Mouse (Mus musculus) C2C12 (cell line): ENCODE data around the gene Hist2h2bb.

Experiments
- CEBPB ChIP-seq: IDR thresholded peaks from one replicate; pipeline ENCODE4 v1.6.1; 2011; ENCODE audit warnings: low read depth, mild to moderate bottlenecking, control low read depth, moderate library complexity
- CTCF ChIP-seq: IDR thresholded peaks from one replicate; pipeline ENCODE4 v1.5.1; 2011; ENCODE audit not compliant: control insufficient read depth, insufficient read depth, insufficient read length
- FOSL1 ChIP-seq: IDR thresholded peaks from one replicate; pipeline ENCODE4 v1.8.0; 2011; ENCODE audit warnings: mild to moderate bottlenecking, low read length; ENCODE audit not compliant: poor library complexity, insufficient read depth, severe bottlenecking
- MAX ChIP-seq: IDR thresholded peaks from one replicate; pipeline ENCODE4 v1.6.1; 2011; ENCODE audit warnings: mild to moderate bottlenecking, control low read depth
- MYOD1 ChIP-seq: IDR thresholded peaks from one replicate; pipeline ENCODE4 v1.6.1; 2011; ENCODE audit warnings: low read depth; ENCODE audit not compliant: control insufficient read depth, insufficient read length
- MYOG ChIP-seq: IDR thresholded peaks from one replicate; pipeline ENCODE4 v1.6.1; 2011; ENCODE audit not compliant: control insufficient read depth, insufficient read length; ENCODE audit errors: extremely low read depth
- USF1 ChIP-seq: IDR thresholded peaks from one replicate; pipeline ENCODE4 v1.6.1; 2011; ENCODE audit warnings: low read depth, mild to moderate bottlenecking, control low read depth, moderate library complexity

DNA sequence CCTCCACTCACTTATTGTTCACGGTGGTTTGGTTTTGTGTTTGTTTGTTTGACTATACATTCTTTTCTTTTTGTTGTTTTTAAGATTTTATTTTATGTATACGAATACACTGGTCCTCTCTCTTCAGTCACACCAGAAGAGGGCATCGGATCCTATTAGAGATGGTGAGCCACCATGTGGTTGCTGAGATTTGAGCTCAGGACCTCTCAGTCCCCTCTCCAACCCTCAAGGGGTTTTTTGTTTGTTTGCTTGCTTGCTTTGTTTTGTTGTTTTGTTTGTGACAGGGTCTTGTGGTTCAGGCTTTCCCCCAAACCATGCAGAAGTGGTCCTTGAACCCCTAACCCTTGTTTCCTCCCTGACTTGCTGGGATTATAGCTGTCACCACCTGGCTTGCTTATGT is 7.9 kb upstream of the Hist2h2bb start:
- TF ChIP-seq CTCF (no peak), MAX (no peak), USF1 (no peak), MYOD1 (no peak), MYOG (no peak), FOSL1 (no peak), CEBPB (no peak)
